Mouse (Mus musculus): ENCODE data around the gene Hk3. TPM values are rescaled to one million over a fixed set of nuclear protein-coding genes. Genes with fewer than 3 reads are reported as not detected.
A peak's percentile ranks its signal among the peaks of the same experiment; 100 is the strongest.

The Hk3 gene
- polyA plus RNA-seq, 1 experiment, result not detected

GRCm38 (mm10) chr13:54980957-54981356, 40.2 kb downstream of the Hk3 start:
- no peak overlapping the region for H3K4me3 ChIP-seq

GRCm38 (mm10) chr13:54978804-54979203, 42.4 kb downstream of the Hk3 start:
- Histone ChIP-seq H3K36me3 (ENCODE audit: control insufficient read depth, insufficient read depth) (no peaks in the 10 kb centered on the region), H3K4me3 (no peak overlapping the region)

More at GRCm38 (mm10) chr13:54980957-54981356, 40.2 kb downstream of the Hk3 start:
- H3K4me2 ChIP-seq (ENCODE audit: low read depth), result no peak overlapping the region
- H3K27me3 ChIP-seq (ENCODE audit: control insufficient read depth, insufficient read depth, insufficient read length), result peaks cover 64% of the 10 kb centered on the region
- H3ac ChIP-seq (ENCODE audit: control insufficient read depth, insufficient read length), result no peak overlapping the region
- TF ChIP-seq E2F4 (IDR thresholded peaks at IDR 0.05; ENCODE audit: insufficient read depth) (no peak), POLR2AphosphoS2 (IDR thresholded peaks at IDR 0.05; ENCODE audit: insufficient read length, low read depth) (no peak), CEBPB (IDR thresholded peaks at IDR 0.05; ENCODE audit: insufficient read depth, poor library complexity, severe bottlenecking) (no peak), POLR2A (IDR thresholded peaks at IDR 0.05; ENCODE audit: insufficient read length, low read depth) (no peak), SRF (IDR thresholded peaks at IDR 0.05; ENCODE audit: control insufficient read depth, insufficient read length, low read depth) (no peak), TCF12 (IDR thresholded peaks at IDR 0.05; ENCODE audit: insufficient read depth, poor library complexity, severe bottlenecking) (no peak), MAX (IDR thresholded peaks at IDR 0.05; ENCODE audit: low read depth) (no peak), MYOD1 (IDR thresholded peaks at IDR 0.05; ENCODE audit: control insufficient read depth in 1 of 3, insufficient read length in 2 of 3, low read depth in 2 of 3) (no peak), REST (IDR thresholded peaks at IDR 0.05; ENCODE audit: insufficient read depth, insufficient read length) (no peak), USF1 (IDR thresholded peaks at IDR 0.05; ENCODE audit: low read depth) (no peak), TCF3 (IDR thresholded peaks at IDR 0.05; ENCODE audit: insufficient read length, low read depth) (no peak), MYOG (IDR thresholded peaks at IDR 0.05; ENCODE audit: control insufficient read depth in 1 of 3, insufficient read depth in 1 of 3, insufficient read length in 2 of 3, low read depth in 2 of 3) (no peak)
- H3K79me2 ChIP-seq (ENCODE audit: control insufficient read depth, insufficient read depth), result no peaks in the 10 kb centered on the region
- H3K36me3 ChIP-seq (ENCODE audit: control insufficient read depth, insufficient read depth), result no peaks in the 10 kb centered on the region

GRCm38 (mm10) chr13:54975546-54975945, 45.6 kb downstream of the Hk3 start:
- H3ac ChIP-seq (ENCODE audit: control insufficient read depth, insufficient read length), result no peak overlapping the region
- H3K27me3 ChIP-seq (ENCODE audit: control insufficient read depth, insufficient read depth, insufficient read length), result peaks cover 44% of the 10 kb centered on the region
- no peaks in the 10 kb centered on the region for H3K36me3 ChIP-seq (ENCODE audit: control insufficient read depth, insufficient read depth)
- no peak for TF ChIP-seq MAX (IDR thresholded peaks at IDR 0.05; ENCODE audit: low read depth)
- no peak for TF ChIP-seq SRF (IDR thresholded peaks at IDR 0.05; ENCODE audit: control insufficient read depth, insufficient read length, low read depth)
- TF ChIP-seq E2F4 (IDR thresholded peaks at IDR 0.05; ENCODE audit: insufficient read depth), result no peak
- no peak for TF ChIP-seq POLR2A (IDR thresholded peaks at IDR 0.05; ENCODE audit: insufficient read length, low read depth)
- TF ChIP-seq TCF3 (IDR thresholded peaks at IDR 0.05; ENCODE audit: insufficient read length, low read depth), result no peak
- TF ChIP-seq CEBPB (IDR thresholded peaks at IDR 0.05; ENCODE audit: insufficient read depth, poor library complexity, severe bottlenecking), result no peak
- TF ChIP-seq MYOD1 (IDR thresholded peaks at IDR 0.05; ENCODE audit: control insufficient read depth in 1 of 3, insufficient read length in 2 of 3, low read depth in 2 of 3), result no peak
- no peak for TF ChIP-seq POLR2AphosphoS2 (IDR thresholded peaks at IDR 0.05; ENCODE audit: insufficient read length, low read depth)
- TF ChIP-seq TCF12 (IDR thresholded peaks at IDR 0.05; ENCODE audit: insufficient read depth, poor library complexity, severe bottlenecking), result no peak
- no peak for TF ChIP-seq MYOG (IDR thresholded peaks at IDR 0.05; ENCODE audit: control insufficient read depth in 1 of 3, insufficient read depth in 1 of 3, insufficient read length in 2 of 3, low read depth in 2 of 3)
- no peak for TF ChIP-seq REST (IDR thresholded peaks at IDR 0.05; ENCODE audit: insufficient read depth, insufficient read length)
- TF ChIP-seq USF1 (IDR thresholded peaks at IDR 0.05; ENCODE audit: low read depth), result no peak
- H3K79me2 ChIP-seq (ENCODE audit: control insufficient read depth, insufficient read depth), result no peaks in the 10 kb centered on the region
- H3K4me3 ChIP-seq, result no peak overlapping the region
- H3K4me2 ChIP-seq (ENCODE audit: low read depth), result no peak overlapping the region

More at GRCm38 (mm10) chr13:54978804-54979203, 42.4 kb downstream of the Hk3 start:
- TF ChIP-seq TCF3 (IDR thresholded peaks at IDR 0.05; ENCODE audit: insufficient read length, low read depth) (no peak), SRF (IDR thresholded peaks at IDR 0.05; ENCODE audit: control insufficient read depth, insufficient read length, low read depth) (no peak), CEBPB (IDR thresholded peaks at IDR 0.05; ENCODE audit: insufficient read depth, poor library complexity, severe bottlenecking) (no peak), MYOG (IDR thresholded peaks at IDR 0.05; ENCODE audit: control insufficient read depth in 1 of 3, insufficient read depth in 1 of 3, insufficient read length in 2 of 3, low read depth in 2 of 3) (no peak), E2F4 (IDR thresholded peaks at IDR 0.05; ENCODE audit: insufficient read depth) (no peak)
- H3K79me2 ChIP-seq (ENCODE audit: control insufficient read depth, insufficient read depth), result no peaks in the 10 kb centered on the region
- H3ac ChIP-seq (ENCODE audit: control insufficient read depth, insufficient read length), result no peak overlapping the region
- peaks cover 65% of the 10 kb centered on the region for H3K27me3 ChIP-seq (ENCODE audit: control insufficient read depth, insufficient read depth, insufficient read length)
- no peak overlapping the region for H3K4me2 ChIP-seq (ENCODE audit: low read depth)

- H3K4me3 ChIP-seq, result no peak overlapping the region
- H3ac ChIP-seq (ENCODE audit: control insufficient read depth, insufficient read length), result no peak overlapping the region
- no peak for TF ChIP-seq CEBPB (IDR thresholded peaks at IDR 0.05; ENCODE audit: insufficient read depth, poor library complexity, severe bottlenecking)
- peak; percentile 91 for TF ChIP-seq REST (IDR thresholded peaks at IDR 0.05; ENCODE audit: insufficient read depth, insufficient read length)
- peak in 1 of 3 experiments; percentile 27 for TF ChIP-seq MYOD1 (IDR thresholded peaks at IDR 0.05; ENCODE audit: control insufficient read depth in 1 of 3, insufficient read length in 2 of 3, low read depth in 2 of 3)
- TF ChIP-seq TCF12 (IDR thresholded peaks at IDR 0.05; ENCODE audit: insufficient read depth, poor library complexity, severe bottlenecking), result no peak
- TF ChIP-seq TCF3 (IDR thresholded peaks at IDR 0.05; ENCODE audit: insufficient read length, low read depth), result peak; percentile 52
- H3K79me2 ChIP-seq (ENCODE audit: control insufficient read depth, insufficient read depth), result no peaks in the 10 kb centered on the region
- no peaks in the 10 kb centered on the region for H3K36me3 ChIP-seq (ENCODE audit: control insufficient read depth, insufficient read depth)
- no peak overlapping the region for H3K4me2 ChIP-seq (ENCODE audit: low read depth)
- H3K27me3 ChIP-seq (ENCODE audit: control insufficient read depth, insufficient read depth, insufficient read length), result peaks cover 35% of the 10 kb centered on the region
Measured at GRCm38 (mm10) chr13:54970521-54971247, 50.5 kb downstream of the Hk3 start.

- TF ChIP-seq MYOD1 (IDR thresholded peaks at IDR 0.05; ENCODE audit: control insufficient read depth in 1 of 3, insufficient read length in 2 of 3, low read depth in 2 of 3) (no peak), USF1 (IDR thresholded peaks at IDR 0.05; ENCODE audit: low read depth) (no peak), SRF (IDR thresholded peaks at IDR 0.05; ENCODE audit: control insufficient read depth, insufficient read length, low read depth) (no peak), MYOG (IDR thresholded peaks at IDR 0.05; ENCODE audit: control insufficient read depth in 1 of 3, insufficient read depth in 1 of 3, insufficient read length in 2 of 3, low read depth in 2 of 3) (no peak), CEBPB (IDR thresholded peaks at IDR 0.05; ENCODE audit: insufficient read depth, poor library complexity, severe bottlenecking) (no peak), REST (IDR thresholded peaks at IDR 0.05; ENCODE audit: insufficient read depth, insufficient read length) (no peak), TCF12 (IDR thresholded peaks at IDR 0.05; ENCODE audit: insufficient read depth, poor library complexity, severe bottlenecking) (no peak), TCF3 (IDR thresholded peaks at IDR 0.05; ENCODE audit: insufficient read length, low read depth) (no peak), POLR2A (IDR thresholded peaks at IDR 0.05; ENCODE audit: insufficient read length, low read depth) (no peak), POLR2AphosphoS2 (IDR thresholded peaks at IDR 0.05; ENCODE audit: insufficient read length, low read depth) (no peak), MAX (IDR thresholded peaks at IDR 0.05; ENCODE audit: low read depth) (no peak), E2F4 (IDR thresholded peaks at IDR 0.05; ENCODE audit: insufficient read depth) (no peak)
- Histone ChIP-seq H3K79me2 (ENCODE audit: control insufficient read depth, insufficient read depth) (no peaks in the 10 kb centered on the region), H3K36me3 (ENCODE audit: control insufficient read depth, insufficient read depth) (no peaks in the 10 kb centered on the region), H3K4me3 (no peak overlapping the region), H3K4me2 (ENCODE audit: low read depth) (no peak overlapping the region), H3K27me3 (ENCODE audit: control insufficient read depth, insufficient read depth, insufficient read length) (peaks cover 41% of the 10 kb centered on the region), H3ac (ENCODE audit: control insufficient read depth, insufficient read length) (no peak overlapping the region)
Measured at GRCm38 (mm10) chr13:54969513-54969912, 51.7 kb downstream of the Hk3 start.
